Mouse (Mus musculus) brain, embryonic 14.5 days (tissue): ENCODE measurements around the gene Pdf.

Source experiments
- CTCF ChIP-seq: fragments of 200-500 bp; IDR thresholded peaks from 2 replicates; pipeline ENCODE4 v1.5.1; 2012; ENCODE audit warnings: inconsistent platforms, mild to moderate bottlenecking, moderate library complexity, borderline replicate concordance; ENCODE audit not compliant: insufficient read depth, insufficient read length; ENCODE audit errors: extremely low read depth
- POLR2A ChIP-seq: fragments of 200-500 bp; IDR thresholded peaks from 2 replicates; pipeline ENCODE4 v1.6.1; 2012; ENCODE audit warnings: mild to moderate bottlenecking, inconsistent platforms, borderline replicate concordance; ENCODE audit not compliant: poor library complexity, insufficient read depth, insufficient read length, severe bottlenecking; ENCODE audit errors: extremely low read depth

GRCm38 (mm10) chr8:107046976-107047375, 1.4 kb downstream of the Pdf start:
- TF ChIP-seq CTCF: no peak
- TF ChIP-seq POLR2A: no peak
